Mouse (Mus musculus): ENCODE data around the gene Maml1. TPM values are rescaled to one million over a fixed set of nuclear protein-coding genes. Genes with fewer than 3 reads are reported as not detected.

Gene Maml1
- 11.7 and 12.4 TPM in 2 replicates for polyA plus RNA-seq (2012)

- TF ChIP-seq GATA1 (IDR thresholded peaks at IDR 0.05; ENCODE audit: low read length): no peak
Measured at GRCm38 (mm10) chr11:50292190-50292855, at the start of gene Maml1. Maml1 (minus strand) TSS chr11:50292311.

DNA sequence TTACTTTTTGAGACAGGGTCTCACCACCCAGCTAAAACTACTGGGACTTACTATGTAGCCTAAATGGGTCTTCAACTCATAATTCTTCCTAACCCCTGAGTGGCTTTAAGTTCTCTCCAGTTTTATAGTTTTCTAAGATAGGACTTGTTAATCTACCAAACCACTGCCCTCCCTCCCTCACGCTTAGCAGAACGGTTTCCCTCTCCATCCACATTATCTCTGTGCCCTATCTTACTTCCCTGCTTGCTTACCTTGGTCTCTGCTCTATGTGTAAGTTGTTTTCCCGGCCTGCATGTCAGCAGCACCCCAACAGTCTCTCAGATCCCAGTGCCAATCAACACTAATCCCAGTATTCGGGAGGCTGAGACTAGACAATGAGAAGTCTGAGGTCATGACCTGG lies 44.8 kb upstream of the Maml1 start:
- no peak for TF ChIP-seq GATA1 (IDR thresholded peaks at IDR 0.05; ENCODE audit: low read length)

GRCm38 (mm10) chr11:50336126-50336525 lies 44.0 kb upstream of the Maml1 start:
- TF ChIP-seq GATA1 (IDR thresholded peaks at IDR 0.05; ENCODE audit: low read length): no peak

- no peak for TF ChIP-seq GATA1 (IDR thresholded peaks at IDR 0.05; ENCODE audit: low read length)
Measured at GRCm38 (mm10) chr11:50333181-50333580, 41.1 kb upstream of the Maml1 start.

DNA sequence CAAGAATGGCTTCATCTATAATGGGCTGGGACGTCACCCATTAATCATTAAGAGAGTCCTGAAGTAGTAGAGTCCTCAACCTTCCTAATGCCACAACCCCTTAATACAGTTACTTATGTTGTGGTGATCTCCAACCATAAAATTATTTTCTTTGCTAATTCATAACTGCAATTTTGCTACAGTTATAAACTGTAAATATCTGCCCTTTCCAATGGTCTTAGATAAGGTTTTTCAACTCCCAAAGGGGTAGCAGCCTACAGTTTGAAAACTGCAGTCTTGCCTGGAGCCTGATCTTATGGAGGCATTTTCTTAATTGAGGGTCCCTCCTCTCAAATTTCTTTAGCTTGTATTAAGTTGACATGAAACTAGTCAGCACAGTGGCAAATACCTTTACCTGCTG lies 37.3 kb upstream of the Maml1 start:
- no peak for TF ChIP-seq GATA1 (IDR thresholded peaks at IDR 0.05; ENCODE audit: low read length)

- TF ChIP-seq GATA1 (IDR thresholded peaks at IDR 0.05; ENCODE audit: low read length): no peak
Measured at GRCm38 (mm10) chr11:50328075-50328625, 36.0 kb upstream of the Maml1 start.

- TF ChIP-seq GATA1 (IDR thresholded peaks at IDR 0.05; ENCODE audit: low read length): no peak
Measured at GRCm38 (mm10) chr11:50326302-50326966, 34.3 kb upstream of the Maml1 start.

- no peak for TF ChIP-seq GATA1 (IDR thresholded peaks at IDR 0.05; ENCODE audit: low read length)
Measured at GRCm38 (mm10) chr11:50325496-50326301, 33.6 kb upstream of the Maml1 start, which contains the start of gene Canx. Canx (minus strand) TSS chr11:50325673.

GRCm38 (mm10) chr11:50324751-50325471 lies 32.8 kb upstream of the Maml1 start:
- no peak for TF ChIP-seq GATA1 (IDR thresholded peaks at IDR 0.05; ENCODE audit: low read length)

- no peak for TF ChIP-seq GATA1 (IDR thresholded peaks at IDR 0.05; ENCODE audit: low read length)
Measured at GRCm38 (mm10) chr11:50323843-50324242, 31.7 kb upstream of the Maml1 start.

GRCm38 (mm10) chr11:50322345-50322744 lies 30.2 kb upstream of the Maml1 start:
- TF ChIP-seq GATA1 (IDR thresholded peaks at IDR 0.05; ENCODE audit: low read length): no peak

DNA sequence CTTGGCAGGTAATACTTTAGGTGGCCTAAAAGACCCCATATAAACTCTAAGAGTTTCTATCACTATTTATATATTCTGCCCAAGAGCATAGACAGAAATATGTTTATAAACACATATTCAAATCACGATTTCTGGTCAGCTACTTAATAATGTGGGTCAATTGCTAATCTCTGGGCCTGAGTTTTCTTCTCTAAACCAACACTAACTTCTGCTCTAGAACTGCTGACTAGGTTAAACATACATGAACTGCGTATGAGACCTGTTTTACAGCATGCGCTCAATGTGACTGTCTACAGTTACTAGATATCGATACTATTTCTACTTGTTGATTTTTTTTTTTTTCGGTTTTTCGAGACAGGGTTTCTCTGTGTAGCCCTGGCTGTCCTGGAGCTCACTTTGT lies 29.1 kb upstream of the Maml1 start:
- TF ChIP-seq GATA1 (IDR thresholded peaks at IDR 0.05; ENCODE audit: low read length): no peak

GRCm38 (mm10) chr11:50312803-50313202 lies 20.7 kb upstream of the Maml1 start:
- TF ChIP-seq GATA1 (IDR thresholded peaks at IDR 0.05; ENCODE audit: low read length): no peak

DNA sequence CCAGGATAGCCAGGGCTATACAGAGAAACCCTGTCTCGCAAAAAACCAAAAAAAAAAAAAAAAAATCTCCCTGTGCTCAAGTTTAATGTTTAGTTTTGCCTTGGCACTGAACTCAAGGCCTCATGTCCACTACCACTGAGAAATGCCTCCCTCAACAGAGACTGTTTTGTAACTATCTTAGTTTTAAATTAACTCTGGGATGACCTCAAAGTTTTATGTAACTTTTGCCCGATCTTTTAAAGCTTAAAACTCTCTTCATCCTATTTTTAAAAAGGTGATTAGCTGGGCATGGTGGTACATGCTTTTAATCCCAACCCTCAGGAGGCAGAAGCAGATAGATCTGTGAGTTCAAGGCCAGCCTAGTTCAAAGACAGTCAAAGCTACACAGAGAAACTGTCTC lies 11.3 kb upstream of the Maml1 start:
- no peak for TF ChIP-seq GATA1 (IDR thresholded peaks at IDR 0.05; ENCODE audit: low read length)

Measured in G1E-ER4 (cell line).